Mouse (Mus musculus) forebrain, postnatal 0 days (tissue): ENCODE measurements around the gene Myo1d. TPM values are rescaled to one million over a fixed set of nuclear protein-coding genes. Genes with fewer than 3 reads are reported as not detected.
A peak's percentile ranks its signal among the peaks of the same experiment; 100 is the strongest.

Experiments
- ATAC-seq: fragments of 200-750 bp; cut with Nextera tagmentation; 2 replicates; pipeline ENCODE4 v1.8.0; 2017; ENCODE audit warnings: mild to moderate bottlenecking, moderate library complexity
- DNase-seq: peaks from one replicate; pipeline ENCODE4 v3.0.0-alpha.2; 2015
- H3K27ac ChIP-seq: fragments of 300-500 bp; sonication (generic); 2 replicates; pipeline ENCODE4 v1.5.1; 2014; ENCODE audit warnings: low read depth, mild to moderate bottlenecking, antibody characterized with exemption, low read length, moderate library complexity, mixed read lengths
- H3K27me3 ChIP-seq: fragments of 300-500 bp; sonication (generic); 2 replicates; pipeline ENCODE4 v1.6.1; 2014; ENCODE audit warnings: mild to moderate bottlenecking, low read length, mixed read lengths; ENCODE audit not compliant: insufficient read depth
- H3K36me3 ChIP-seq: fragments of 300-500 bp; sonication (generic); 2 replicates; pipeline ENCODE4 v1.6.1; 2014; ENCODE audit warnings: mild to moderate bottlenecking, moderate library complexity; ENCODE audit not compliant: insufficient read depth
- H3K4me1 ChIP-seq: fragments of 300-500 bp; sonication (generic); 2 replicates; pipeline ENCODE4 v1.6.1; 2014; ENCODE audit warnings: antibody characterized with exemption; ENCODE audit not compliant: insufficient read depth
- H3K4me2 ChIP-seq: fragments of 300-500 bp; sonication (generic); 2 replicates; pipeline ENCODE4 v1.6.1; 2014; ENCODE audit warnings: low read depth, mild to moderate bottlenecking, moderate library complexity
- H3K4me3 ChIP-seq: fragments of 300-500 bp; sonication (generic); 2 replicates; pipeline ENCODE4 v1.5.1; 2014; ENCODE audit warnings: low read depth, low read length, mixed read lengths
- H3K9ac ChIP-seq: fragments of 300-500 bp; sonication (generic); 2 replicates; pipeline ENCODE4 v1.6.1; 2014; ENCODE audit warnings: mild to moderate bottlenecking
- H3K9me3 ChIP-seq: fragments of 300-500 bp; sonication (generic); 2 replicates; pipeline ENCODE4 v1.6.1; 2016; ENCODE audit warnings: low read length
- CTCF ChIP-seq: sonication (generic); IDR thresholded peaks from 2 replicates; pipeline ENCODE4 v1.5.1; 2016; ENCODE audit warnings: antibody characterized with exemption, control low read depth, low read depth
- WGBS: fragments of 180-500 bp; shearing (Covaris S2); extraction: QIAGEN DNeasy Blood & Tissue Kit; methylation state at CpG from one replicate; pipeline ENCODE4 v1.1.7; 2014; 5-methylcytosine and 5-hydroxymethylcytosine counted together
- polyA plus RNA-seq: library from polyadenylated mRNA; unstranded; fragments of >200 nt; fragmentation: Nextera tagmentation; extraction: Ambion mirVana; gene quantifications from 2 replicates; pipeline ENCODE4 v1.2.1, GENCODE M21; 2015
- total RNA-seq: library from RNA; depleted of rRNA; stranded (reverse); fragments of >200 nt; gene quantifications from 2 replicates; pipeline ENCODE4 v1.2.3, GENCODE M21; 2014

The Myo1d gene
- total and polyA plus RNA-seq, 2 experiments from 2014 or later: 1.2 to 3.4 TPM

- no peak for TF ChIP-seq CTCF
- H3K27ac ChIP-seq: peak overlapping the region; percentile 100
- no peak for ATAC-seq
- peaks cover 42% of the 10 kb centered on the region for H3K4me1 ChIP-seq
- H3K36me3 ChIP-seq: no peaks in the 10 kb centered on the region
- DNase-seq: no peak
- no peak overlapping the region for H3K4me3 ChIP-seq
- WGBS: 78% methylated on average over 3 of the region's 3 CpGs
- no peak overlapping the region for H3K9ac ChIP-seq
- no peaks in the 10 kb centered on the region for H3K27me3 ChIP-seq
- no peak overlapping the region for H3K4me2 ChIP-seq
- no peaks in the 10 kb centered on the region for H3K9me3 ChIP-seq
These were observed 274.2 kb downstream of the Myo1d start for GRCm38 (mm10) chr11:80505581-80505980.

- ATAC-seq (peak; percentile 1; the same call in 1 of the 2 replicates), DNase-seq (no peak)
- Histone ChIP-seq H3K9ac (peak overlapping the region; percentile 51), H3K27ac (peak overlapping the region; percentile 100), H3K9me3 (no peaks in the 10 kb centered on the region), H3K27me3 (no peaks in the 10 kb centered on the region), H3K4me2 (peak overlapping the region; percentile 8; the same call in 1 of the 2 replicates), H3K4me3 (no peak overlapping the region), H3K36me3 (no peaks in the 10 kb centered on the region), H3K4me1 (peaks cover 40% of the 10 kb centered on the region)
- WGBS: 30% methylated on average over 6 of the region's 6 CpGs
- no peak for TF ChIP-seq CTCF
These were observed 275.1 kb downstream of the Myo1d start for GRCm38 (mm10) chr11:80504519-80505385.

- peak; percentile 49 for TF ChIP-seq CTCF
- H3K4me2 ChIP-seq: peak overlapping the region; percentile 21
- H3K36me3 ChIP-seq: no peaks in the 10 kb centered on the region
- no peaks in the 10 kb centered on the region for H3K9me3 ChIP-seq
- no peaks in the 10 kb centered on the region for H3K27me3 ChIP-seq
- no peak overlapping the region for H3K4me3 ChIP-seq
- H3K4me1 ChIP-seq: peaks cover 39% of the 10 kb centered on the region
- H3K9ac ChIP-seq: peak overlapping the region; percentile 51
- 6% methylated on average over 13 of the region's 13 CpGs for WGBS
- DNase-seq (peak; percentile 98), ATAC-seq (peak; percentile 99)
- H3K27ac ChIP-seq: peak overlapping the region; percentile 100
These were observed 275.9 kb downstream of the Myo1d start for GRCm38 (mm10) chr11:80503726-80504452.

- no peak overlapping the region for H3K4me2 ChIP-seq
- no peaks in the 10 kb centered on the region for H3K27me3 ChIP-seq
- no peaks in the 10 kb centered on the region for H3K9me3 ChIP-seq
- DNase-seq (no peak), ATAC-seq (no peak)
- no peak overlapping the region for H3K4me3 ChIP-seq
- H3K9ac ChIP-seq: peak overlapping the region; percentile 51; the same call in 1 of the 2 replicates
- WGBS: 63% methylated on average over 6 of the region's 6 CpGs
- peaks cover 40% of the 10 kb centered on the region for H3K4me1 ChIP-seq
- H3K36me3 ChIP-seq: no peaks in the 10 kb centered on the region
- no peak for TF ChIP-seq CTCF
- peak overlapping the region; percentile 100 for H3K27ac ChIP-seq
These were observed 276.5 kb downstream of the Myo1d start for GRCm38 (mm10) chr11:80503281-80503680.

- no peak for DNase-seq
- Histone ChIP-seq H3K4me3 (no peak overlapping the region), H3K36me3 (no peaks in the 10 kb centered on the region), H3K27ac (peak overlapping the region; percentile 78; the same call in 1 of the 2 replicates), H3K9ac (no peak overlapping the region), H3K4me2 (no peak overlapping the region), H3K4me1 (peaks cover 26% of the 10 kb centered on the region), H3K9me3 (no peaks in the 10 kb centered on the region), H3K27me3 (no peaks in the 10 kb centered on the region)
- no peak for ATAC-seq
- 63% methylated on average over 4 of the region's 4 CpGs for WGBS
- no peak for TF ChIP-seq CTCF
These were observed 280.3 kb downstream of the Myo1d start for GRCm38 (mm10) chr11:80499550-80499952.

GRCm38 (mm10) chr11:80498328-80499070, 281.3 kb downstream of the Myo1d start:
- H3K4me2 ChIP-seq: no peak overlapping the region
- no peaks in the 10 kb centered on the region for H3K9me3 ChIP-seq
- no peak for TF ChIP-seq CTCF
- ATAC-seq (peak; percentile 60), DNase-seq (no peak)
- peaks cover 16% of the 10 kb centered on the region for H3K4me1 ChIP-seq
- H3K27ac ChIP-seq: peak overlapping the region; percentile 78
- WGBS: 40% methylated on average over 11 of the region's 11 CpGs
- no peaks in the 10 kb centered on the region for H3K36me3 ChIP-seq
- H3K9ac ChIP-seq: peak overlapping the region; percentile 23
- H3K4me3 ChIP-seq: no peak overlapping the region
- H3K27me3 ChIP-seq: no peaks in the 10 kb centered on the region
